Mouse (Mus musculus) heart, embryonic 13.5 days (tissue): ENCODE data around the gene Kcnj4. TPM values are rescaled to one million over a fixed set of nuclear protein-coding genes. Genes with fewer than 3 reads are reported as not detected.

Experiments
- ATAC-seq: fragments of 200-750 bp; cut with Nextera tagmentation; 2 replicates; pipeline ENCODE4 v1.8.0; 2017; ENCODE audit warnings: moderate TSS enrichment; ENCODE audit not compliant: insufficient number of reproducible peaks, low FRiP score, low TSS enrichment; ENCODE audit errors: extremely low read depth
- H3K27ac ChIP-seq: fragments of 300-500 bp; sonication (generic); replicated peaks from 2 replicates; pipeline ENCODE4 v1.5.1; 2015; ENCODE audit warnings: moderate library complexity, mild to moderate bottlenecking, inconsistent platforms
- H3K27me3 ChIP-seq: fragments of 300-500 bp; sonication (generic); replicated peaks from 2 replicates; pipeline ENCODE4 v1.6.1; 2015; ENCODE audit warnings: mild to moderate bottlenecking, inconsistent platforms
- H3K36me3 ChIP-seq: fragments of 300-500 bp; sonication (generic); 2 replicates; pipeline ENCODE4 v1.6.1; 2015; ENCODE audit warnings: mild to moderate bottlenecking, inconsistent platforms
- H3K4me1 ChIP-seq: fragments of 300-500 bp; sonication (generic); 2 replicates; pipeline ENCODE4 v1.6.1; 2015; ENCODE audit warnings: inconsistent platforms
- H3K4me2 ChIP-seq: fragments of 300-500 bp; sonication (generic); 2 replicates; pipeline ENCODE4 v1.6.1; 2015; ENCODE audit warnings: inconsistent platforms, mild to moderate bottlenecking, moderate library complexity
- H3K4me3 ChIP-seq: fragments of 300-500 bp; sonication (generic); 2 replicates; pipeline ENCODE4 v1.5.1; 2015; ENCODE audit warnings: moderate library complexity, mild to moderate bottlenecking, inconsistent platforms
- H3K9ac ChIP-seq: fragments of 300-500 bp; sonication (generic); 2 replicates; pipeline ENCODE4 v1.6.1; 2015; ENCODE audit warnings: inconsistent platforms, mild to moderate bottlenecking, moderate library complexity
- H3K9me3 ChIP-seq: fragments of 300-500 bp; sonication (generic); 2 replicates; pipeline ENCODE4 v1.6.1; 2016; ENCODE audit warnings: inconsistent platforms
- WGBS: fragments of 180-500 bp; shearing (Covaris S2); methylation state at CpG from one replicate; pipeline ENCODE4 v1.1.7; 2015; ENCODE audit warnings: mixed read lengths; 5-methylcytosine and 5-hydroxymethylcytosine counted together
- microRNA-seq: library from miRNA; unstranded; fragments of <30 nt; microRNA quantifications from one replicate; pipeline ENCODE4, GENCODE M21; 2016
- polyA plus RNA-seq: library from polyadenylated mRNA; unstranded; fragments of >200 nt; fragmentation: Nextera tagmentation; extraction: Ambion mirVana; gene quantifications from 2 replicates; pipeline ENCODE4 v1.2.1, GENCODE M21; 2015

Kcnj4 gene
- polyA plus RNA-seq, 1 experiment from 2014 or later = 0.21 TPM

GRCm38 (mm10) chr15:79438816-79439215 is 66.2 kb downstream of the Kcnj4 start:
- Histone ChIP-seq H3K9ac (peak overlapping the region; percentile 99), H3K4me3 (peak overlapping the region; percentile 13), H3K27ac (peak overlapping the region; percentile 73), H3K9me3 (no peaks in the 10 kb centered on the region), H3K4me1 (peaks cover 82% of the 10 kb centered on the region), H3K27me3 (no peaks in the 10 kb centered on the region), H3K36me3 (peaks cover 49% of the 10 kb centered on the region), H3K4me2 (peak overlapping the region; percentile 88)
- no peak for ATAC-seq
- WGBS = 62% methylated on average over 8 of the region's 8 CpGs

- WGBS = 34% methylated on average over 6 of the region's 6 CpGs
- H3K36me3 ChIP-seq = peaks cover 51% of the 10 kb centered on the region
- H3K9me3 ChIP-seq = no peaks in the 10 kb centered on the region
- H3K9ac ChIP-seq = peak overlapping the region; percentile 99
- H3K27ac ChIP-seq = peak overlapping the region; percentile 73
- peaks cover 87% of the 10 kb centered on the region for H3K4me1 ChIP-seq
- H3K4me2 ChIP-seq = peak overlapping the region; percentile 88
- ATAC-seq = no peak
- H3K4me3 ChIP-seq = peak overlapping the region; percentile 13
- no peaks in the 10 kb centered on the region for H3K27me3 ChIP-seq
These were observed 66.7 kb downstream of the Kcnj4 start for GRCm38 (mm10) chr15:79438209-79438810.

GRCm38 (mm10) chr15:79437541-79438208 is 67.4 kb downstream of the Kcnj4 start:
- no peak for ATAC-seq
- WGBS = 76% methylated on average over 12 of the region's 12 CpGs
- Histone ChIP-seq H3K9ac (peak overlapping the region; percentile 99), H3K36me3 (peaks cover 51% of the 10 kb centered on the region), H3K4me2 (no peak overlapping the region), H3K27ac (0 out of 2 replicates have a peak overlapping the region, but pooled peaks have one; percentile 73), H3K27me3 (no peaks in the 10 kb centered on the region), H3K9me3 (no peaks in the 10 kb centered on the region), H3K4me1 (peaks cover 90% of the 10 kb centered on the region), H3K4me3 (0 out of 2 replicates have a peak overlapping the region, but pooled peaks have one; percentile 13)

GRCm38 (mm10) chr15:79436481-79436921 is 68.5 kb downstream of the Kcnj4 start:
- ATAC-seq = no peak
- no peaks in the 10 kb centered on the region for H3K9me3 ChIP-seq
- peak overlapping the region; percentile 70 for H3K9ac ChIP-seq
- peak overlapping the region; percentile 96 for H3K27ac ChIP-seq
- 57% methylated on average over 7 of the region's 7 CpGs for WGBS
- H3K4me2 ChIP-seq = peak overlapping the region; percentile 22
- H3K4me1 ChIP-seq = peaks cover 96% of the 10 kb centered on the region
- no peak overlapping the region for H3K4me3 ChIP-seq
- H3K36me3 ChIP-seq = peaks cover 59% of the 10 kb centered on the region
- H3K27me3 ChIP-seq = no peaks in the 10 kb centered on the region

- Histone ChIP-seq H3K4me2 (peak overlapping the region; percentile 36), H3K27ac (peak overlapping the region; percentile 96), H3K36me3 (peaks cover 72% of the 10 kb centered on the region), H3K4me1 (peaks cover 98% of the 10 kb centered on the region), H3K9ac (peak overlapping the region; percentile 70), H3K9me3 (no peaks in the 10 kb centered on the region), H3K4me3 (no peak overlapping the region), H3K27me3 (no peaks in the 10 kb centered on the region)
- ATAC-seq = no peak
- 17% methylated on average over 7 of the region's 7 CpGs for WGBS
These were observed 69.8 kb downstream of the Kcnj4 start for GRCm38 (mm10) chr15:79435191-79435671.

Small RNA genes within 50 kb of the gene (microRNA-seq; reads per million reads assigned to microRNA genes)
- not detected for gene Gm44302

Other genes starting within 250 kb of the Kcnj4 start
- 10.6 and 12.4 TPM in 2 replicates for gene Baiap2l2, start 219.7 kb downstream of the Kcnj4 start, polyA plus RNA-seq
- gene Pla2g6, start 176.9 kb downstream of the Kcnj4 start, polyA plus RNA-seq = 12.2 and 12.7 TPM in 2 replicates
- gene Maff, start 158.6 kb downstream of the Kcnj4 start, polyA plus RNA-seq = 1.7 and 2.0 TPM in 2 replicates
- 65.8 and 72.7 TPM in 2 replicates for gene Tmem184b, start 101.7 kb downstream of the Kcnj4 start, polyA plus RNA-seq
- gene Csnk1e, start 49.7 kb downstream of the Kcnj4 start, polyA plus RNA-seq = 64.8 and 76.2 TPM in 2 replicates
- 69.8 and 72.1 TPM in 2 replicates for gene Kdelr3, start 11.2 kb upstream of the Kcnj4 start, polyA plus RNA-seq
- gene Ddx17, start 41.5 kb upstream of the Kcnj4 start, polyA plus RNA-seq = 26.9 and 28.8 TPM in 2 replicates
- gene Dmc1, start 99.9 kb upstream of the Kcnj4 start, polyA plus RNA-seq = 1.2 and 1.9 TPM in 2 replicates
- gene Fam227a, start 153.7 kb upstream of the Kcnj4 start, polyA plus RNA-seq = 0.65 and 1.1 TPM in 2 replicates
- 41.3 and 47.8 TPM in 2 replicates for gene Cby1, start 154.0 kb upstream of the Kcnj4 start, polyA plus RNA-seq
- gene Tomm22, start 165.6 kb upstream of the Kcnj4 start, polyA plus RNA-seq = 199 and 240 TPM in 2 replicates
- 19.8 and 20.4 TPM in 2 replicates for gene Josd1, start 182.7 kb upstream of the Kcnj4 start, polyA plus RNA-seq
- 27.0 and 29.5 TPM in 2 replicates for gene Gtpbp1, start 185.6 kb upstream of the Kcnj4 start, polyA plus RNA-seq
- 4.3 and 5.3 TPM in 2 replicates for gene Sun2, start 237.3 kb upstream of the Kcnj4 start, polyA plus RNA-seq